Mouse (Mus musculus) cortical plate, adult 2 months (tissue): ENCODE data around the gene Mre11a.
A peak's percentile ranks its signal among the peaks of the same experiment; 100 is the strongest.

Experiments used
- CTCF ChIP-seq: fragments of 200-500 bp; IDR thresholded peaks from 2 replicates; pipeline ENCODE4 v1.5.1; 2011; ENCODE audit warnings: mild to moderate bottlenecking, control low read depth, low read length; ENCODE audit not compliant: insufficient read depth; ENCODE audit errors: extremely low read depth
- POLR2A ChIP-seq: fragments of 200-500 bp; IDR thresholded peaks from 2 replicates; pipeline ENCODE4 v1.6.1; 2011; ENCODE audit warnings: mild to moderate bottlenecking, low read length, control low read depth; ENCODE audit not compliant: insufficient read depth; ENCODE audit errors: extremely low read depth

GRCm38 (mm10) chr9:14784039-14785002, at the start of gene Mre11a, which contains the start of gene Ankrd49:
- no peak for TF ChIP-seq CTCF
- TF ChIP-seq POLR2A, result peak; percentile 55; the same call in 1 of the 2 replicates
